Mouse (Mus musculus) lung, adult 2 months (tissue): ENCODE results near the gene Svip.

Experiments used
- CTCF ChIP-seq: fragments of 200-500 bp; IDR thresholded peaks from 2 replicates; pipeline ENCODE4 v1.5.1; 2011; ENCODE audit warnings: mild to moderate bottlenecking, low read length, control low read depth; ENCODE audit not compliant: insufficient read depth
- POLR2A ChIP-seq: fragments of 200-500 bp; IDR thresholded peaks from 2 replicates; pipeline ENCODE4 v1.6.1; 2011; ENCODE audit warnings: low read depth, mild to moderate bottlenecking, control low read depth, low read length, borderline replicate concordance; ENCODE audit errors: extremely low read depth

DNA sequence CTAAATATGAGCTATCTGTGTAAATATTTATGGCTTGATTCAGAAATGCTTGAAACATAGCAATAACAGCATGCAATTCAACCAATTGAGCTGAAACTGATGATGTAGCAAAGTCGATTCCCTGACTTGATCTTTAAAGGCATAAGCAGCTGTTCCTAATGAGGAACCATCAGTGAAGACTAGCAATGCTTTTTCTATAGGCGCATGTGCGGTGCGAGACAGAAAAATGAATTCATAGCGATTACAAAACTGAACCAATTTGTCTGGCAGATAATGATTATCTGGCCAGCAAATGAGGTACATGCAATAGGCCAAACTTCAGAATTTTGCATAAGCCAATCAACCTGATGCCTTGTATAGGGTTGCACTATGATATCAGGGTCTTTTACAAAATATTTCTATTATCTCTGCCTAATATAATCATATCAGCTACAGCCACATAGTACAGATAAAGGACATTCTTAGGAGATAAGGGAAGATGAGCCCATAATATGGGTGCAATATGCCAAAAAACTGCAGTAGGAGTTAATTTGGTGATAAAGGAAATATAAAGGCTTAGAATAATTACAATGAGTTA lies 18.3 kb upstream of the Svip start:
- no peak for TF ChIP-seq POLR2A
- TF ChIP-seq CTCF, result no peak
